ENCODE assay signal across 22 mouse cellular contexts in the genomic region with DNA sequence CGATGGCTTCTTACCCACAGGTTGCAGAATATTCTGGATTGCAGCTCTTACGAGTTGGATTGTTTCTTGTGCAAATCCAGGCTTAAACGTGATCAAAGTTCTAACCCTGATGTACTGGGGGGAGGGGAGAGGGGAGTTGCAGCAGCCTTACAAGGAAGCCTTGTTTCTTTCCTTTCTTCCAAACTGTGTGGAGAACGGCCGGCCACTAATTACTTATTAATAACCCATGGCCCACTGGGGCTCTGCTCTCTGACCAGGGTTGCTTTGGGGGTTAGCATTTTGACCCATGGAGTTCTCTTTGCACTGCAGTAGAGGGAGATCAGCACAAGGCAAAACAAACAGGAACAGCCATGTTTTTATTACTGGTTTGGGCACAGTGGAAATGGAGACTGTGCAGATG.
A peak's percentile ranks its signal among the peaks of the same experiment; 100 is the strongest.
DNase-seq lines count a peak whose midpoint lies in the region; ATAC-seq lines count a peak whose summit lies in the region.
"Had no signal": no experiment of that assay in that cellular context is flagged by ENCODE, and none has a peak within 500 bp of the region (broad histone marks: within the 10 kb centered on the region; RNA-seq: fewer than 3 reads in every experiment).

No protein-coding gene starts in this region.

- H3K9ac ChIP-seq in hindbrain, embryonic 16.5 days (ENCODE audit: low read depth, low read length) = no peak overlapping the region
- H3K9ac ChIP-seq: embryonic facial prominence, embryonic 15.5 days; hindbrain, embryonic 13.5 days; lung, embryonic 14.5 days; neural tube, embryonic 15.5 days had no signal

- H3K27ac ChIP-seq in hindbrain, embryonic 10.5 days = no peak overlapping the region
- H3K27ac ChIP-seq in hindbrain, embryonic 16.5 days (ENCODE audit: low read depth, low read length) = no peak overlapping the region
- H3K27ac ChIP-seq in embryonic facial prominence, embryonic 10.5 days (replicated peaks) = peak overlapping the region; percentile 65; the same call in 1 of the 2 replicates
- H3K27ac ChIP-seq: embryonic facial prominence, embryonic 15.5 days; heart, embryonic 10.5 days; hindbrain, embryonic 13.5 days; midbrain, embryonic 10.5 days; neural tube, embryonic 15.5 days had no signal

- H3K4me1 ChIP-seq in hindbrain, embryonic 10.5 days (replicated peaks) = peaks cover 21% of the 10 kb centered on the region
- no peaks in the 10 kb centered on the region for H3K4me1 ChIP-seq in hindbrain, embryonic 16.5 days (ENCODE audit: control insufficient read depth, insufficient read depth, low read depth, low read length)
- peaks cover 31% of the 10 kb centered on the region for H3K4me1 ChIP-seq in embryonic facial prominence, embryonic 10.5 days
- H3K4me1 ChIP-seq: embryonic facial prominence, embryonic 15.5 days; neural tube, embryonic 15.5 days had no signal

- peaks cover 5% of the 10 kb centered on the region; the same call in 1 of the 2 replicates for H3K27me3 ChIP-seq in hindbrain, embryonic 10.5 days (ENCODE audit: insufficient read depth, poor library complexity, severe bottlenecking)
- H3K27me3 ChIP-seq in hindbrain, embryonic 16.5 days (replicated peaks; ENCODE audit: control insufficient read depth, insufficient read depth, low read length) = no peaks in the 10 kb centered on the region
- peaks cover 21% of the 10 kb centered on the region for H3K27me3 ChIP-seq in embryonic facial prominence, embryonic 10.5 days (replicated peaks; ENCODE audit: low read depth, poor library complexity, severe bottlenecking)
- H3K27me3 ChIP-seq: embryonic facial prominence, embryonic 15.5 days; neural tube, embryonic 15.5 days had no signal

- WGBS in hindbrain, embryonic 10.5 days = 27% methylated on average over 5 of the region's 5 CpGs
- 33% methylated on average over 5 of the region's 5 CpGs for WGBS in hindbrain, embryonic 16.5 days
- 11% methylated on average over 5 of the region's 5 CpGs for WGBS in embryonic facial prominence, embryonic 10.5 days

- no peaks in the 10 kb centered on the region for H3K36me3 ChIP-seq in hindbrain, embryonic 10.5 days
- no peaks in the 10 kb centered on the region for H3K36me3 ChIP-seq in hindbrain, embryonic 16.5 days (ENCODE audit: control insufficient read depth, insufficient read depth, low read length)
- no peaks in the 10 kb centered on the region for H3K36me3 ChIP-seq in embryonic facial prominence, embryonic 10.5 days (replicated peaks)
- H3K36me3 ChIP-seq: embryonic facial prominence, embryonic 15.5 days; heart, embryonic 10.5 days; hindbrain, embryonic 13.5 days; midbrain, embryonic 10.5 days; neural tube, embryonic 15.5 days had no signal

- intact Hi-C loops in left cerebral cortex, postnatal 14 days (cut with DNase I) = no loop called here

- no peak for ATAC-seq in hindbrain, embryonic 16.5 days
- ATAC-seq: intestine, postnatal 0 days had no signal

- H3K4me2 ChIP-seq in hindbrain, embryonic 16.5 days (ENCODE audit: low read length) = no peak overlapping the region
- H3K4me2 ChIP-seq: embryonic facial prominence, embryonic 15.5 days; hindbrain, embryonic 13.5 days; liver, embryonic 11.5 days; lung, embryonic 14.5 days; neural tube, embryonic 15.5 days had no signal

- no peak overlapping the region for H3K4me3 ChIP-seq in hindbrain, embryonic 10.5 days
- H3K4me3 ChIP-seq in hindbrain, embryonic 16.5 days (ENCODE audit: low read length) = no peak overlapping the region
- no peak overlapping the region for H3K4me3 ChIP-seq in embryonic facial prominence, embryonic 10.5 days
- H3K4me3 ChIP-seq: embryonic facial prominence, embryonic 15.5 days; heart, embryonic 10.5 days; hindbrain, embryonic 13.5 days; midbrain, embryonic 10.5 days; neural tube, embryonic 15.5 days had no signal

- H3K9me3 ChIP-seq in hindbrain, embryonic 10.5 days = no peaks in the 10 kb centered on the region
- H3K9me3 ChIP-seq in hindbrain, embryonic 16.5 days (ENCODE audit: control insufficient read depth, low read length) = no peaks in the 10 kb centered on the region
- no peaks in the 10 kb centered on the region for H3K9me3 ChIP-seq in embryonic facial prominence, embryonic 10.5 days
- H3K9me3 ChIP-seq: embryonic facial prominence, embryonic 15.5 days; heart, embryonic 10.5 days; hindbrain, embryonic 13.5 days; midbrain, embryonic 10.5 days; neural tube, embryonic 15.5 days had no signal

- DNase-seq in hindbrain, embryonic 10.5 days (ENCODE audit: low spot score) = peak; percentile 22
- DNase-seq in embryonic facial prominence, embryonic 10.5 days (ENCODE audit: low spot score) = peak; percentile 45
- peak; percentile 35 for DNase-seq in kidney, postnatal 14 days
- peak; percentile 24 for DNase-seq in retina, postnatal 1 day
- no peak for DNase-seq in left cerebral cortex, postnatal 14 days (ENCODE audit: low spot score in 2 of 2)
- DNase-seq in spleen, postnatal 36 days (ENCODE audit: low spot score in 2 of 2) = no peak
- DNase-seq: adrenal gland, postnatal 10 days; cerebellum, adult 11-12 months; gastrocnemius, postnatal 25 days; heart, postnatal 10 days; layer of hippocampus, adult 9-11 months; lung, embryonic 14.5 days; lung, postnatal 4 days; right cerebral cortex, postnatal 4 days had no signal

Comparison
In these comparisons a context has a peak if more than half of its experiments do, and no peak if none do; other contexts are left out.
1. DNase-seq: peak in hindbrain, embryonic 10.5 days (single experiment), embryonic facial prominence, embryonic 10.5 days (single experiment), kidney, postnatal 14 days (single experiment) and retina, postnatal 1 day (single experiment); none in left cerebral cortex, postnatal 14 days (0 of 2) and spleen, postnatal 36 days (0 of 2).